Mouse (Mus musculus): ENCODE measurements around the gene Atp11b. TPM values are rescaled to one million over a fixed set of nuclear protein-coding genes. Genes with fewer than 3 reads are reported as not detected.

Gene Atp11b
- polyA plus RNA-seq, 1 experiment from 2014 or later: 29.9 TPM

DNA sequence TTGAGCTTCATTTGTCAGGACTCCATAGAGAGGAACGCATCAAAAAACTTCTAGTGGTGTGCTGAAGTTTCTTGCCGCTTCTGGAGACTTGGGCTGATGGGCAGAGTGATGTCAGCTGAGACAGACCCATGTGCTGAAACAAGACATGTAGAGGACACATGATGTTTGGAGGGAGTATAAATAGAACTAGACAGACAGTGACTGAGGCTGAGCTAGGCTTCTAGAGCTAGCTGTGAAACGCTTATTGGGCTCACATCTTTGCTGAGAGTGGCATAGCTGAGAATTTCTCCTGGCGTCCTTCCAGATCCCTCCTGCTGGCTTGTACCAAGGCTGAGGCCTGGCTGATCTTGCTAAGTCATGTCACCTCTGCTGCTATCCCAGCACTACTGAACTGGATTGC is 19.4 kb upstream of the Atp11b start:
- H3K36me3 ChIP-seq: no peaks in the 10 kb centered on the region
- no peak overlapping the region for H3K4me3 ChIP-seq
- 83% methylated on average over 4 of the region's 4 CpGs for WGBS
- no peaks in the 10 kb centered on the region for H3K4me1 ChIP-seq
- DNase-seq (ENCODE audit: low spot score): no peak
- H3K27ac ChIP-seq: no peak overlapping the region
- H3K9me3 ChIP-seq: no peaks in the 10 kb centered on the region
- no peaks in the 10 kb centered on the region for H3K27me3 ChIP-seq (ENCODE audit: insufficient read depth, poor library complexity, severe bottlenecking)

DNA sequence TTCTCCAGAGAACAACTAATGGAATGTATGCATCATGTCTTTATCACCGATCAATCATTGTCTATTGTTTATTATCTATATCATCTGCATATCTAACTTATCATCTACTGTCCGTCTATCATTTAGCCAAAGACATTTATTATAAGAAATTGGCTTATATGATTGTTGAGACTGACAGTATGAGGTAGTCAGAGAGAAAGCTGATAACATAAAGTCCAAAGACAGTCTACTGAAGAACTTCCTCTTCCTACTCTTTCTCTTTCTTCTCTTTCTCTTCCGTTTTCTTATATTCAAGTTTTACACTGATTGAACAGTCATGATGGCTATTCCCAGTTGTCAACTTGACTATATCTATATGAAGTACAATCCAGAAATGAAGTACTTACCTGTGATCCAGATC is 15.8 kb upstream of the Atp11b start:
- H3K9me3 ChIP-seq: no peaks in the 10 kb centered on the region
- no peak overlapping the region for H3K27ac ChIP-seq
- DNase-seq (ENCODE audit: low spot score): no peak
- no peaks in the 10 kb centered on the region for H3K27me3 ChIP-seq (ENCODE audit: insufficient read depth, poor library complexity, severe bottlenecking)
- no peak overlapping the region for H3K4me3 ChIP-seq
- H3K4me1 ChIP-seq: no peaks in the 10 kb centered on the region
- no peaks in the 10 kb centered on the region for H3K36me3 ChIP-seq
- WGBS: 82% methylated on average over 3 of the region's 3 CpGs

DNA sequence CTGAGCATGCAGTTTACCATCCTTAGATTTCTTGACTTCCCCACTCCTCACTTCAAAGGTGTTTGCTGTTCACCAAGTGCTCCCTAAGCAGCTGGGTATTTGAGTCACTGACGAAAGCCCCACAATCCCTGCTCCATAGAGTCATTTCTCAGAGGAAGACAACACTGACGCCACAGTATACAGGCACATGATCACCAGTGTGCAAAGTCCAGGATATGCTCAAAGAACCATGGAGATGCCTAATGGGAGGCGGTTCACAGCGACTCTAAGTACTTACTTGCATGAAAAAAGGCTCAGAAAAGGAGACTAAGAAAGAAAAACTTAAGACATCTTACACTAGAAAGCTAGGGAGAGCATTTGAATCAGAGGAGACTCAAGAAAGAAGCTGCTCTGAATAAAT is 8.9 kb upstream of the Atp11b start:
- H3K27me3 ChIP-seq (ENCODE audit: insufficient read depth, poor library complexity, severe bottlenecking): no peaks in the 10 kb centered on the region
- H3K4me1 ChIP-seq: no peaks in the 10 kb centered on the region
- no peak overlapping the region for H3K4me3 ChIP-seq
- 64% methylated on average over 4 of the region's 4 CpGs for WGBS
- H3K27ac ChIP-seq: no peak overlapping the region
- H3K9me3 ChIP-seq: no peaks in the 10 kb centered on the region
- H3K36me3 ChIP-seq: no peaks in the 10 kb centered on the region
- no peak for DNase-seq (ENCODE audit: low spot score)

DNA sequence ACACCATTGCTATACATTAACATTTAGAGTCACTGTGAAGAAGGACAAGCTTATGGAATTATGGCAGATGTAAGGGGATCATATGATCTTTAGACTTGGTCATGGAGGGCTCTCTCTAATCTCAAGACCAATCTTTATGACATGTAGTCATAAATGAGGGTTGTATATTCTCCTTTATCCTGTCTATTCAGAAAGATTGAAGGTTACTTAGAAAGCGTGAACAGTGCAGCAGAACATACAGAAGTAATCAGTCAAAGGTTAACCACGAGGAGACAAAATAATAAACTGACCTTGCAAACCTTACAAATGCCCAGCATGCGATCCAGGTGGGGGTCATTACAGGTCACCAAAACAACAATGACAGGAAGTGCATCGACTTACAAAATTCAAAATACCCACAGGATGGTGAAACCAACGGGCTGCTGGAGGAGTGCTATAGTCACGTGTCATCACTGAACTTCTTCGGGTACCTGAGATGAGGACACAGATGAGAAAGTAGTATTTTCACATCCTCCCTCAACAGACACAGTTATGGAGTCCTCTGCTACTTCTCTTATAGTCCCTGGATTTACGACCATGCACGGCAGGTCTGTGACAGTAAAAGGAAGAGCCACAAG is 7.0 kb upstream of the Atp11b start:
- H3K36me3 ChIP-seq: no peaks in the 10 kb centered on the region
- 67% methylated on average over 9 of the region's 9 CpGs for WGBS
- H3K9me3 ChIP-seq: no peaks in the 10 kb centered on the region
- no peaks in the 10 kb centered on the region for H3K4me1 ChIP-seq
- no peak overlapping the region for H3K27ac ChIP-seq
- no peaks in the 10 kb centered on the region for H3K27me3 ChIP-seq (ENCODE audit: insufficient read depth, poor library complexity, severe bottlenecking)
- no peak overlapping the region for H3K4me3 ChIP-seq
- DNase-seq (ENCODE audit: low spot score): no peak

DNA sequence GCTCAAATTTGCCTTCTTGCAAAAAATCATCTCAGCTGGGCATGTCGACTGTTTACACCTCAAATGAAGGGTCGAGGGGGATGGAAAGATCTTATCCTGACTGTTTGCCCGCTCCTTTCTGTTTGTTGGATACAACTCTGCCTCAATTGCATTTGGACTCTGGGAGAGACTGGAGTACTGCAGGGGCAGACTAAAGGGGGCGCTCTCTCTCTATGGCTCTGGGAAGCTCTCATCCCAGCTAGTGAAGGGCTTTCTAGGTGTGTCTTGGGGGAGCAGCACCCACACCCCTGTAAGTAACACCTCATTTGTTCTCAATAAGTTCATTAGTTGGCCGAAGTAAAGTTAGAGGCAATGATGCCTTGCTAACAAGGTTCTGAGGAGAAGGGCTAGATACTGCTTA is 3.6 kb upstream of the Atp11b start:
- Histone ChIP-seq H3K9me3 (no peaks in the 10 kb centered on the region), H3K27me3 (ENCODE audit: insufficient read depth, poor library complexity, severe bottlenecking) (no peaks in the 10 kb centered on the region), H3K36me3 (no peaks in the 10 kb centered on the region), H3K27ac (no peak overlapping the region), H3K4me1 (0 out of 2 replicates have a peak, but pooled peaks cover 2% of the 10 kb centered on the region), H3K4me3 (no peak overlapping the region)
- WGBS: 35% methylated on average over 5 of the region's 5 CpGs
- no peak for DNase-seq (ENCODE audit: low spot score)

DNA sequence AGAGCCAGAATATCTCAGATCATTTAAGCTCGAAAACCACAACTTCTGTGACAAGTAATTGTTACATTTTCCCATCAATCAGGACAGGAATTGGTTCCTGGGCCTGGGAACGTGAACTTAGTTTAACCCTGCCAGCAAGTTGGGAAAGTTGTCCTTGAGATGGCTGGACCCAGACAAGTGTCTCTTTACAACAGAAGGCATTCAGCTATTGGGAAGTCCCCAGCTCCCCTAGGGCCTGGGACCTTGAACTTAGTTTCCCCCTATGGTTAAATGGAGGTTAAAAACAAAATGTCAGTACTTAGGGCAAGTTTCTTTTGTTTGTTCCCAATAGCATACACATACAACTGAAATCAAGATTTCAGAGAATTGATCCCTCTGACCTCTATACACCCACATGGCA is 2.2 kb upstream of the Atp11b start:
- no peak for DNase-seq (ENCODE audit: low spot score)
- H3K36me3 ChIP-seq: no peaks in the 10 kb centered on the region
- 68% methylated on average over 2 of the region's 2 CpGs for WGBS
- H3K9me3 ChIP-seq: no peaks in the 10 kb centered on the region
- 0 out of 2 replicates have a peak, but pooled peaks cover 2% of the 10 kb centered on the region for H3K4me1 ChIP-seq
- H3K27ac ChIP-seq: no peak overlapping the region
- no peaks in the 10 kb centered on the region for H3K27me3 ChIP-seq (ENCODE audit: insufficient read depth, poor library complexity, severe bottlenecking)
- no peak overlapping the region for H3K4me3 ChIP-seq

DNA sequence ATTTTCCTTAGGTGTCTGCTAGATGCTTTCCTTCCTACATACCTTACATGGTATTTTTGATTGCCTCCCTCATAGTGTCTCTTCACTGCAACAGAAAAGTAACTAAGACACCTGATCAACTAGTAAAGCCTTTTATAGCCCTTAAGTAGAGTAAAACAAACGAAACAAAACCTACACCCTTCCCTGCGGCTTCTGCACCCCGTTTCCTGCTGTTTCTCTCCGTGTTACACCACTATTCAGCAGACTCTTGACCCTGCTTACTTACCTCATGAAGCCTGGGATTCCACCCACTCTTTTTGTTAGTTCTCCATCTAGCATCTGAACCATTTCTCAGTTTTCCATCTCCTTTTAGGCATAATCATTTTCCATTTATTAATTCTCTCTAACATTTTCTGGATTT is 8.8 kb downstream of the Atp11b start:
- Histone ChIP-seq H3K27me3 (ENCODE audit: insufficient read depth, poor library complexity, severe bottlenecking) (no peaks in the 10 kb centered on the region), H3K27ac (no peak overlapping the region), H3K4me1 (no peaks in the 10 kb centered on the region), H3K4me3 (no peak overlapping the region), H3K9me3 (no peaks in the 10 kb centered on the region), H3K36me3 (no peaks in the 10 kb centered on the region)
- WGBS: 68% methylated on average over 4 of the region's 4 CpGs
- DNase-seq (ENCODE audit: low spot score): no peak

DNA sequence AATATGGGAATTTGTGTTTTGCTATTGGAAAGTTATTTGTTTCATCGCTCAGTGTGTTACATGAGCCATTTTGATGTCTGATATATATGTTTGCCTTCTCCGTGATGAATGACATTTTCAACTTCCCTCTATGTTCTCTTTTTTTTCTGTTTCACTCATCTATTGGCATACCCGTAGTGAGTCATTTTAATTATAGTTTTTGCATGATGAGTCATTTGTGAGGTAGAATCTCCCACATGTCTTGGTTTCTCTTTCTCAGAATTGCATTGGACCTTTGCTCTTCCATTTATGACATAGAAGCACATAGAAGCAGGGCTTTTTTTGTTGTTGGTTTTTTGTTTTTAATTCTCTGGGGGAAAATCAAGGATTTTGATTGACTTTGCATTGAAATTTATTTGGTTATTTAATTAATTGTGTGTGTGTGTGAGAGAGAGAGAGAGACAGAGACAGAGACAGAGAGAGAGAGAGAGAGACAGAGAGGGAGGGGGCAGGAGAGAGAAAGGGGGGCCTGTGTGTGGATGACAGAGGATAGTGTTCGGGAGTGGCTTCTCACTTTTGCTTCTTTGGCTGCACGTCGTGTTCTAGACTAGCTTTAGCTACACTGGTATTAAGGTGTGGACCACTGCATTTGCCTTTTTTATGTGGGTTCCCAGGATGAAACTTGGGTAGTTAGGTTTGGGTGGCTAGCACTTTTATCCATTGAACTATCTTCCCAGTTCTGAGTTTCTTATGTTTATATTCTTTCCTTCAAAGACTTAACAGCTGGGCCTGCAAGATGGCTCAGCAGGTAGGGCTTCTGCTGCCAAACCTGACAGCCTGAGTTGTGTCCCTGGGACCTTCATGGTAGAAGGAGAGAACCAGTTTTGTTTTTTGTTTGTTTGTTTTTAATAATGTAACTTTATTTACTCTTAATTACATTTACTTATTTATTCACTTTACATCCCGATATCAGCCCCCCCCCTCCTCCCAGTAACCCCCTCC is 11.0 kb downstream of the Atp11b start:
- DNase-seq (ENCODE audit: low spot score): no peak
- no peak overlapping the region for H3K27ac ChIP-seq
- H3K36me3 ChIP-seq: peaks cover 5% of the 10 kb centered on the region; the same call in 1 of the 2 replicates
- H3K4me1 ChIP-seq: no peaks in the 10 kb centered on the region
- H3K4me3 ChIP-seq: no peak overlapping the region
- WGBS: 74% methylated on average over 7 of the region's 7 CpGs
- no peaks in the 10 kb centered on the region for H3K27me3 ChIP-seq (ENCODE audit: insufficient read depth, poor library complexity, severe bottlenecking)
- H3K9me3 ChIP-seq: no peaks in the 10 kb centered on the region; the same call in 1 of the 2 replicates

DNA sequence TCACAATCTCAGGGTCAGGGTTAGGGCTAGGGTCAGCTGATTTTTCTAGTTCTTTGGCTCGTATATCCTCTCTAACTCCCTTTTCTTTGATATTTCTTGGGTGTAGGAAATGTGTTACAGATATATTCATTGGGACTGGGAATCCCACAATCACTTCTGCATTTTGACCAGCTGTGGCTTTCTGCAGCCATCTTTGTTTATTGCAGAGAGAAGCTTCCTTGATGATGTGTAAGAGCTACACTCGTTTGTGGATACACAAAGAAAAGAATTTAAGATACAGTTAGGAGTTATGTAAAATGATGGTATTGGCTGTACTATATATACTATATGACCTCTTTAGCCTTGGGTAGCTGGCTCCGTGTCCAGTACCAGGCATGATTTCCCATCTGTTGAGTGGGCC is 25.8 kb downstream of the Atp11b start:
- Histone ChIP-seq H3K27me3 (ENCODE audit: insufficient read depth, poor library complexity, severe bottlenecking) (no peaks in the 10 kb centered on the region), H3K36me3 (no peaks in the 10 kb centered on the region), H3K27ac (no peak overlapping the region), H3K9me3 (no peaks in the 10 kb centered on the region), H3K4me1 (no peaks in the 10 kb centered on the region), H3K4me3 (no peak overlapping the region)
- no peak for DNase-seq (ENCODE audit: low spot score)
- 83% methylated on average over 3 of the region's 3 CpGs for WGBS

DNA sequence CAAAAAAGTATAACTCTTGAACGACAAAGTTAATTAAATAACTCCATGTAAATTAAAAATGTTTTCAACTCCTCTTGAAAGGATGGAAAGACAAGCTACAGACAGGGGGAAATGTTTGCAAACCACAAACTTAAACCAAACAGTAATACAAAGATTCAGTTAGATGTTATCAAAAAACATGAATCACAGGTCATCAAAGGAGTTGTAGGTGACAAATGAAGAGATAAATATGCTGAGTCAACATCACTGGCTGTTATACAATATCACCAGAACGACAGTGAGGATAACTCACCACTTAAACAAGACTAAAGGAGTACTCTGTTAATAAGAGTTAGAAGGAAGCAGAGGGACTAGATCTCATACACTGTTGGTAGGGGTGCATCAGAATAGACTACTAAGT is 48.1 kb downstream of the Atp11b start:
- Histone ChIP-seq H3K9me3 (no peaks in the 10 kb centered on the region), H3K4me1 (no peaks in the 10 kb centered on the region), H3K27me3 (ENCODE audit: insufficient read depth, poor library complexity, severe bottlenecking) (no peaks in the 10 kb centered on the region), H3K36me3 (peaks cover 43% of the 10 kb centered on the region), H3K27ac (no peak overlapping the region), H3K4me3 (no peak overlapping the region)
- 90% methylated on average over 2 of the region's 2 CpGs for WGBS
- DNase-seq (ENCODE audit: low spot score): no peak

DNA sequence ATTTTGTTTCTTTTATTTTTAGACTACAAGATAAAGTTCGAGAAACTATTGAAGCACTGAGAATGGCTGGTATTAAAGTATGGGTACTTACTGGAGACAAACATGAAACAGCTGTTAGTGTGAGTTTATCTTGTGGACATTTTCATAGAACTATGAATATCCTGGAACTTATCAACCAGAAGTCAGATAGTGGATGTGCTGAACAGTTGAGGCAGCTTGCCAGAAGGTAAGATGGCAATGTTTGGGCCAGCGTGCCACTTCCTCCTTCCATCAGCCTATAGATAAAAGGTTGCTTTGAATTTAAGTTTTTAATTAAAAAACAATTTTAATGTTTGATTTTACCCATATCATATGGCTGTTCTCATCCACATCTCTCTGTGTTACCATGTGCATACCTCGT is 66.0 kb downstream of the Atp11b start:
- Histone ChIP-seq H3K27me3 (ENCODE audit: insufficient read depth, poor library complexity, severe bottlenecking) (no peaks in the 10 kb centered on the region), H3K4me1 (no peaks in the 10 kb centered on the region), H3K36me3 (peaks cover 54% of the 10 kb centered on the region), H3K4me3 (no peak overlapping the region), H3K9me3 (no peaks in the 10 kb centered on the region), H3K27ac (no peak overlapping the region)
- DNase-seq (ENCODE audit: low spot score): no peak
- 78% methylated on average over 3 of the region's 3 CpGs for WGBS

DNA sequence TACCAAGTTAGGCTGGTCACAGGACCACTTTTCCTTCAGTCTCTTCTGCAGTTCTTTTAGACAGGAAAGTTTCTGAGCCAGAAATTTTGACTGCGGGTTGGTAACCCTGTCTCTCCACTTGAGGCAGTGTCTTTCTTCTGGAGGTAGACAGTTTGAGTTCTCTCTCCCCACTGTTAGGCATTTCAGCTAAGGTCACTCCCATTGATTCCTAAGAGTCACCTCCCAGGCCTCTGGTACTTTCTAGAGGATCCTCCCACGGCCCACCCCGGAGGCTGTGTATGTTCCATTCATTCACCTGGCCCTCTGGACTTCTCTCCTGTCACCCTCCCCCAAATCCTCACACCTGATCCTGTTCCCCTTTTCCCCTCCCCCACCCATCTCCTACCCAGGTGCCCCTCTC is 68.1 kb downstream of the Atp11b start:
- no peak overlapping the region for H3K4me3 ChIP-seq
- peaks cover 42% of the 10 kb centered on the region for H3K36me3 ChIP-seq
- H3K4me1 ChIP-seq: no peaks in the 10 kb centered on the region
- no peaks in the 10 kb centered on the region for H3K27me3 ChIP-seq (ENCODE audit: insufficient read depth, poor library complexity, severe bottlenecking)
- H3K9me3 ChIP-seq: no peaks in the 10 kb centered on the region
- no peak overlapping the region for H3K27ac ChIP-seq
- WGBS: 94% methylated on average over 3 of the region's 3 CpGs
- no peak for DNase-seq (ENCODE audit: low spot score)

DNA sequence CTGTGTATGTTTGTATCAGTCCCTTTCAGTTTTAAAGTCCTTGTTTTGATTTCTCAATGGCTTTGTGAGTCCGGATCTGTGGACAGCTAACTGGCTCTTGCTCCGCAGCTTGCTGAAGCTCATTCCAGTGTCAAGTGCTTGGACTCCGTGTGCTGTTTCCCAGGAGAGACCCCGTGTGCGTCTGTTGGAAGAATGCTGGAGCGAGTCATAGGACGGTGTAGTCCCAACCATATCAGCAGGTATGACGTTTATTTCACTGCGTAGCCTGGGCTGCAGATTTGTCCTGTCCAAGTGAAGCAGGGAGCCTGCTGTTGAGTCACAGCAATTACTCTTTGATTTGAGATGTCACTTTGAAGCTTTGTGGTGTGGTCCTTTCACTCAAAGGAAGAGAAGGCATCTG is 95.4 kb downstream of the Atp11b start:
- Histone ChIP-seq H3K4me3 (no peak overlapping the region), H3K36me3 (peaks cover 25% of the 10 kb centered on the region), H3K27me3 (ENCODE audit: insufficient read depth, poor library complexity, severe bottlenecking) (no peaks in the 10 kb centered on the region), H3K27ac (no peak overlapping the region), H3K9me3 (no peaks in the 10 kb centered on the region), H3K4me1 (no peaks in the 10 kb centered on the region)
- DNase-seq (ENCODE audit: low spot score): no peak
- WGBS: 81% methylated on average over 9 of the region's 9 CpGs
